Mouse (Mus musculus): Measurements from ENCODE around the gene Rpl19.

DNA sequence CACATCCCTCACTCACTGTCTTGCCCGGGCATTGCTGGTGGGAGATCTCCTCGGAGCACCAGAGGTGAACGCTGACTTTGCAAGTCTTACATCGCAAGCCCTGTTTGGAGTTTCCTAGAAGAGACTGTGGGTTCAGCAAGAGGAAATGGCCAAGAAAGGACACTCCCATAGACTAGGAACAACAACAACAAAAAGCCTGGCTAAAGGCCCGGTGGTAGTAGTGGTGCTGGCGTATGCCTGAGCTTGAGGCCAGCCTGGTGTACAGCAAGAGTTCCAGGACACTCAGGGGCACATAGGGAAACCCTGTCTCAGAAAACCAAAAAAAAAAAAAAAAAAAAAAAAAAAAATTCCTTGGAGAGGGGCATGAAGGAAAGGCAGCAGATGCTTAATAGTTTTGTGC lies 16.2 kb downstream of the Rpl19 start:
- no peak for TF ChIP-seq CTCF (IDR thresholded peaks at IDR 0.05; ENCODE audit: low read depth)
- TF ChIP-seq EP300 (IDR thresholded peaks at IDR 0.05; ENCODE audit: low read depth): no peak

All from liver, postnatal 0 days (tissue).